Mouse (Mus musculus) cortical plate, adult 2 months (tissue): ENCODE results near the gene Thsd7b. TPM values are rescaled to one million over a fixed set of nuclear protein-coding genes. Genes with fewer than 3 reads are reported as not detected.

ENCODE experiments used
- H3K27ac ChIP-seq: fragments of 200-500 bp; 2 replicates; pipeline ENCODE4 v1.5.1; 2012; ENCODE audit warnings: low read length, control low read depth, inconsistent platforms; ENCODE audit not compliant: insufficient read depth
- H3K4me1 ChIP-seq: fragments of 200-500 bp; 2 replicates; pipeline ENCODE4 v1.6.1; 2011; ENCODE audit warnings: low read length; ENCODE audit not compliant: control insufficient read depth, insufficient read depth
- H3K4me3 ChIP-seq: fragments of 200-500 bp; 2 replicates; pipeline ENCODE4 v1.5.1; 2011; ENCODE audit warnings: mild to moderate bottlenecking, low read length, control low read depth; ENCODE audit not compliant: insufficient read depth
- CTCF ChIP-seq: fragments of 200-500 bp; IDR thresholded peaks from 2 replicates; pipeline ENCODE4 v1.5.1; 2011; ENCODE audit warnings: mild to moderate bottlenecking, control low read depth, low read length; ENCODE audit not compliant: insufficient read depth; ENCODE audit errors: extremely low read depth
- POLR2A ChIP-seq: fragments of 200-500 bp; IDR thresholded peaks from 2 replicates; pipeline ENCODE4 v1.6.1; 2011; ENCODE audit warnings: mild to moderate bottlenecking, low read length, control low read depth; ENCODE audit not compliant: insufficient read depth; ENCODE audit errors: extremely low read depth
- polyA plus RNA-seq: library from polyadenylated mRNA; depleted of rRNA; stranded (reverse); fragments of >200 nt; gene quantifications from 2 replicates; pipeline ENCODE4 v1.2.3, GENCODE M21; 2012

Gene Thsd7b
- polyA plus RNA-seq, 1 experiment: 4.0 TPM

DNA sequence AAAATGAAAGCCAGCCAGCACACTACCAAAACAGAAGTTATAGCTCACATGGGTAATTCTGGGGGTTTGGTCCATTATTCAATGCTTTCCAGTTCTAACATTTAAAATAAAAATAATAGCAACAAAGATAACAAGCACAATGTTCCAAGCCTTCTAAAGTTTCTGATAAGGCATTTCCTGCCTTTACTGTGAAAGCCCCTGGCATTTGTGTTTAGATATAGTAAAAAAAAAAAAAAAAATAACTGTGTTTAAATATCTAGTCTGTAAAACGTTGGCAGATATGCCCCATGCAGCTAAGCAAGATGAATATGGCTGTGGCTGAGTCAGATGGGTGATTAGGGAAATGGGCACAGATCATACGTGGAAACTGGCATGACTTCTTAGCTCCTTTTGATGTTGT is 491.6 kb downstream of the Thsd7b start:
- TF ChIP-seq POLR2A (no peak), CTCF (no peak)
- H3K4me3 ChIP-seq: no peak overlapping the region
- no peaks in the 10 kb centered on the region for H3K4me1 ChIP-seq
- H3K27ac ChIP-seq: no peak overlapping the region

DNA sequence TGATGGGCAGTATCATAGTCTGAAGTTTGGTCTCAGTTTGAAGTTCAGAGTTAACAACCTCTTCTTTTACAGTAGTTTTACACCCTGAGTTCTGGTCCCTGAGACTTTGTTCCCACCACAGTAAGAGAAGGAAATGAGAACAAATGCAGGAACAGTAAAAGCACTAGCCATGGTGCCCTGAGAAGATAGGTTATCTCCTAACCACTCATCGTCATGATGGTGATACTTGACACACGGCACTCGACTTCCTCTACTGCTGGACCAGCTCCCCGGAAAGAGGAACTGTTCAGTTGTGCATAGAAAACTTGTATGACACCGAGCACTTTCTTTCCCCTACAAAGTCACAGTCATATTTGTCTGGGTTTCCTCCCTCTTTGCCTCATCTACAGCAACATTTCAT is 504.0 kb downstream of the Thsd7b start:
- H3K4me3 ChIP-seq: no peak overlapping the region
- TF ChIP-seq CTCF: no peak
- no peak for TF ChIP-seq POLR2A
- no peaks in the 10 kb centered on the region for H3K4me1 ChIP-seq
- no peak overlapping the region for H3K27ac ChIP-seq

DNA sequence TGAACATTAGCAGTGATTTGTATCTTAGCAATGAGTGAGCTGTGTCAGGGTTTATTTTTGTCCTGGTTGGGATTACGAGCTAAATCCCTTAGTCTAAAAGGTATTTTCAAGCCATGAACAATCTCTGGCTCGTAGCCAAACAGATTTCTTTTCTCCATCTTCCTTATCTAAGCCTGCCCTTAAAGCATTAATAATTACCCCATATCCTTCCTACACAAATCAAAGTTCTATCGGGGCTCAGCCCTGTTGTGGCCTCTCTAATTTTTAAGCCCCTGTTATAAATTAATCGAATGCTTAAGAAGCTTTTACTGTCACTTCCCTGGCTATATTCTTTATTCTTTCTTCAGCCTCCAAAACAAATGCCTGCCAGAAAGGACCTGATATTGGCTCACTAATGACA is 506.4 kb downstream of the Thsd7b start:
- TF ChIP-seq CTCF: no peak
- no peak for TF ChIP-seq POLR2A
- Histone ChIP-seq H3K4me1 (no peaks in the 10 kb centered on the region), H3K4me3 (no peak overlapping the region), H3K27ac (no peak overlapping the region)

DNA sequence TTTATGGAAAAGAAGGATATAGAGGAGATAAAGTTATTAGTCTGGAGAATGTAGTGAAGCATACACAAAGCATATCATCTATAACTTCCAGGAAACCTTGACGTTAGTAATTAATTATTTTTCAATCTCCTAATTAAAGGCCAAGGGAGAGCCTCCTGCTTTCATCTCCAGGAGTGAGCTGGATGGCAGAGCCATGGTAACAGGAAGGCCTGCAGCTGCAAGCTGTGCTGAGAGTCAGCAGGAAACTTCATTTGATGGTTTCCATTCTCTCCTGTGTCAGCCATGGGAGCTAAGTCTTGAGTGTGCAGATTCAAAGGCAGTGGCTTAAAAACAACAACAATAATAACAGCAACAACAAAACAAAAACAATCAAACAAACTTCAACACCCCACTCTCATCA is 507.5 kb downstream of the Thsd7b start:
- Histone ChIP-seq H3K27ac (no peak overlapping the region), H3K4me1 (no peaks in the 10 kb centered on the region), H3K4me3 (no peak overlapping the region)
- TF ChIP-seq POLR2A (no peak), CTCF (no peak)

DNA sequence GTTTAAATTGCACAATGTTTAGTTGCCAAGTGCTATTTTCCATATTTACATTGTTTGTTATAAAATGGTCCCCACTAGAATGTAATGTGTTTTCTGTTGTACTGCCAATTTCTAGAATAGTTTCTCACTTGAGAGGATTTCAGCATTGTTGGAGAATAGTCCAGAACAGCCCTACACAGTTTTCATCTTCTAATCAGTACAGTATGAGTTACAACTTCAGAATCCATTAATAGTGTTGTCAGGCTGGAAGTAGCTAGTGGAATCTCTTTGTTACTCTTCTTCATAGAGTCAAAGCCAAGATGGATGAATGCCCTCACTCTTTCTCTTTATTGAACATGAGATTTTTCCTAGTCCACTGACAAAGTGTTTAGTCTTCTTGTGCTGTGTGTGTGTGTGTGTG is 525.4 kb downstream of the Thsd7b start:
- no peak overlapping the region for H3K4me3 ChIP-seq
- no peak overlapping the region for H3K27ac ChIP-seq
- TF ChIP-seq POLR2A (no peak), CTCF (no peak)
- no peaks in the 10 kb centered on the region for H3K4me1 ChIP-seq

DNA sequence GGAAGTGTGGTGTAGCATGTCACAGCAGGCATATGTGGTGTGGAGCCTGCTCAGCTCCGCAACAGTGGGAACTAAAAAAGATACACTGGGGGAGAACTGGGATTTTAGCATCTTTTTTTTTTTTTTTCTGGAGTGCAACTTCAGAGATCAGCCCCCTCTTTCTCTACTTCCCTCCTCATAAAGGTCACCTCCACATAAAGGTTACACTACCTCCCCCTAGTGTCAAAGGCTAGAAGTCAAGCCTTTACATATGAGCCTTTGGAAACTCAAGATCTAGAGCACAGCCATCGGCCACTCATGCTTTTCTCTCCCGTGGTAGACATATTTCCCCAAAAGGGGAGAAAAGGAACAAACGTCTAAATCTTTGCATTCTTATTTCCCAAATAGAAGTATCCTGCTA is 553.8 kb downstream of the Thsd7b start:
- Histone ChIP-seq H3K27ac (no peak overlapping the region), H3K4me3 (no peak overlapping the region), H3K4me1 (no peaks in the 10 kb centered on the region)
- TF ChIP-seq POLR2A: no peak
- no peak for TF ChIP-seq CTCF

DNA sequence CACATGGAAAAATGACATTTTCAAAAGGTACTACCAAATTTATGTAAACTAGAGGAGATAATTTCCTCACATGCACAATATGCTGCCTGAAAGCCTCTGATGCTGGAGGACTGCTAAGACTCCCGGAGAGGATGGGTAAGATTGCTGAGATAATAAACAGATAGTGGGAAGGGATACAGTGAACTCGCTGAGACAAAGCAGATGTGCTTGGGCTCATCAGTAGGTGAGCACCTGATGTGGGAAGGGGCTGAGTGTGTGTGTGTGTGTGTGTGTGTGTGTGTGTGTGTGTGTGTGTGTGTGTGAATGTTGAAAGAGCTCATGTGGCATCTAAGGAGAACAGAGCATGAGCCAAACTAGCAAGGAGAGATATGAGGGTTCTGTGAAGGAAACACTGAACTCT is 564.2 kb downstream of the Thsd7b start:
- no peak overlapping the region for H3K27ac ChIP-seq
- TF ChIP-seq POLR2A (no peak), CTCF (no peak)
- no peaks in the 10 kb centered on the region for H3K4me1 ChIP-seq
- H3K4me3 ChIP-seq: no peak overlapping the region

DNA sequence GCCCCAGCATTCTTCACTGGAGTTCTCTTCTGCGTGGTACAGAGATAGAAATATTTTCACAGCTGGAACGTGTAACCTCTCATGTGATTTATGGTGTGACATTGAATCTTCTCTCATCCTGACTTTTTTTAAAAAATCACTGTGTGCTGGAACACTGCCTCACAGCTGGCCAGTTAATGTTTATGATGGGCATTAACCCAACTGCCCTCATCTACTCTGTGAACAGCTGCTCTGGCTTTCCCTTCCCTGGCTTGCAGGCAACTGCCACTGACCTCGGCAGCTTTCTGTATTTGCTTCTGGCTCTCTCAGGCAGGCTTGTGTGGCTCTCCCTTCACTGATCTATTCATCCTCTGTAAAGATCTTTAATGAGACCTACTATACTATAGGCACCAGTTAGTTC is 564.7 kb downstream of the Thsd7b start:
- Histone ChIP-seq H3K4me3 (no peak overlapping the region), H3K4me1 (no peaks in the 10 kb centered on the region), H3K27ac (no peak overlapping the region)
- TF ChIP-seq CTCF (no peak), POLR2A (no peak)

DNA sequence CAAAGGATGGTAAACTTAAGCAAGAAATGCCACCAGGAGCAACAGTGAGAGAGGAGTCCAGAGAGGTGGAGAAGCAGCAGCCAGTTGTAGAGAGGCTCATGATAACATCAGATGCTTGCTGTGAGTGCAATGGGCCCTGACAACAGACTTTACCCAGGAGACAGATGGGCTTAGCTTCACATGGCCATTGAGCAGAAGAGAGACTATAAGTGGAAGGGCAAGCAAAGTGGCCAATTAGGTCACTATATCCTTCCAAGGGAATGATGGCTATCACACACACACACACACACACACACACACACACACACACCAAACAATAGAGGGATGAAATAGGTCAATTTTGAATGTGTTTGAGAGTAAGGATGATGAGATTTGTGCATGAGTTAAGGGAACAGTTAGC is 565.4 kb downstream of the Thsd7b start:
- H3K27ac ChIP-seq: no peak overlapping the region
- no peak overlapping the region for H3K4me3 ChIP-seq
- TF ChIP-seq CTCF (no peak), POLR2A (no peak)

DNA sequence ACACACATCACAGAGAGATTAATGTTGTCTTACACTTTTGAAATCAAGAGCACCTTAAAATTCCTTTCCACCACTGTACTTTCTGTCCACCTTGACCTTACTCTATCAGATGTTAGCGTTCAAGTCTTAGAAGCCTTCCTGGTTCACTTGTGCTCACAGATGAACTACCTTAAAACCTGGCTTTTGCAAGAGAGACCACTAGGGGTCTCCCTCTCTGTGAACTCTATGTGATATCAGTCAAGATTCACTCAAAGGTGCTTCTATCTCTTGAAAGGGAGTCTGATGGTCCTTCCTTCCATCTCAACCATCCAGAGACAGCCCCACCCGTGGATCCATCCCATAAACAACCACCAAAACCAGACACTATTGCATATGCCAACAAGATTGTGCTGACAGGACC is 570.3 kb downstream of the Thsd7b start:
- TF ChIP-seq POLR2A: no peak
- peak; percentile 12; the same call in 1 of the 2 replicates for TF ChIP-seq CTCF
- H3K27ac ChIP-seq: no peak overlapping the region
- H3K4me1 ChIP-seq: no peaks in the 10 kb centered on the region
- H3K4me3 ChIP-seq: no peak overlapping the region

More for the DNA sequence above, 565.4 kb downstream of the Thsd7b start:
- H3K4me1 ChIP-seq: no peaks in the 10 kb centered on the region
